Mouse (Mus musculus): ENCODE measurements around the gene Zbtb6. TPM values are rescaled to one million over a fixed set of nuclear protein-coding genes. Genes with fewer than 3 reads are reported as not detected.

Gene Zbtb6
- polyA plus RNA-seq, 1 experiment from 2014 or later: 5.9 TPM

DNA sequence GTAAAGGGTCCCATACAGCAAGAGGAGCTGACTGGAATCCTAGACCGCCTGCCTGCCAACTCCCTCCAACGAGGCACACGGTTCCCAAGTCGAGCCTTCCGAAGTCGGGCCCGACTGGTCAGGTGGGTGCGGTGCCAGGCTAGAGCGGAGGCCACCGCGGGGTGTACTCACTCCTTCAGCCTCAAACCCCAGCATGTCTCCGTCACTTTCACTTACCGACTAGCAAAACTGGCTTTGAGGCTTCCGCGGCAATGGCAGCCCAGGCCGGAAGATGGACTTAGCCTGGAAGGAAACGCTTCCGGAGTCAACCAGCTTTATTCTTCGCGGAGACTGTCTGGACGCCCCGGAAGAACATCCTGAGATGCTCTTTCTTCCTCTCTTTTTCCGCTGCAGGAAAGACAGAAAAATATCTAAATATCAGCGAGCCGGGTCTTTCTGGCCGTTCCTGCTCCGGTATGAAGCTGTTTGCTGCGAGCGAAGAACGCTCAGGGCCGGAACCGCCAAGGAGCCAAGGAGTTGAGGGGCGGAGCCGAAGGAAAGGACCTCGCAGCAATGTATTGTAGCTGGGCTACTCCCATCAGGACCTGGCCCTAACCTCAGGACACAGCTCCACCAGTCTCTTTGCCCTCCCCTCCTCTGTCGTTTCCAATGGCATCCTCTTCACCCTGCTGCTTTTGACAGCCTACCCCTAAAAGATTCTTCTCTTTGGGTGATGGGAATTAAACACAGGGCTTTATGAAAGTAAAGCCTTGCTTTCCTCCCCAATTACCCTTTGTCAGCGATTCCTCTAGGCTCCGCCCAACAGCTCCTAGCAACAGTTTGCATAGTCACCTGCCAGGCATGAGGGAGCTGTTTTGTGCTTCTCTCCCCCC, 12.1 kb downstream of the Zbtb6 start:
- Histone ChIP-seq H3K4me1 (peaks cover 23% of the 10 kb centered on the region), H3K9me3 (replicated peaks) (no peaks in the 10 kb centered on the region), H3K36me3 (peaks cover 34% of the 10 kb centered on the region), H3K27me3 (ENCODE audit: low read depth, poor library complexity, severe bottlenecking) (no peaks in the 10 kb centered on the region), H3K4me3 (peak overlapping the region; percentile 84), H3K27ac (replicated peaks) (peak overlapping the region; percentile 94)
- DNase-seq (ENCODE audit: low spot score): peak; percentile 87
- under 1% methylated on average over 38 of the region's 38 CpGs for WGBS

DNA sequence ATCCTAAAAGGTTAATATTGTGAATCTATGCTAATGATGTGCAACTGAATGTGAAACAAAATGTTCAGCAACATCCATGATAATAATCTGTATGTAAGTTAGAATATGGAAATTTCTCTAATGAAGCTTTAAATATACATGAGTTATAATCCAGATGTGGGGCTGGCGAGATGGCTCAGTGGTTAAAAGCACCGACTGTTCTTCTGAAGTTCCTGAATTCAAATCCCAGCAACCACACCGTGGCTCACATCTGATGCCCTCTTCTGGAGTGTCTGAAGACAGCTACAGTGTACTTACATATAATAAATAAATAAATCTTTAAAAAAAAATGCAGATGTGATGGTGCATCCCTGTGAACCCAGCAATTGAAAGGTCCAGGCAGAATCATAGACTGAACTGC, 19.3 kb downstream of the Zbtb6 start:
- no peak overlapping the region for H3K27ac ChIP-seq (replicated peaks)
- no peaks in the 10 kb centered on the region for H3K27me3 ChIP-seq (ENCODE audit: low read depth, poor library complexity, severe bottlenecking)
- H3K4me3 ChIP-seq: no peak overlapping the region
- peaks cover 33% of the 10 kb centered on the region for H3K36me3 ChIP-seq
- no peak for DNase-seq (ENCODE audit: low spot score)
- peaks cover 14% of the 10 kb centered on the region for H3K4me1 ChIP-seq
- H3K9me3 ChIP-seq (replicated peaks): no peaks in the 10 kb centered on the region
- 69% methylated on average over 3 of the region's 3 CpGs for WGBS

DNA sequence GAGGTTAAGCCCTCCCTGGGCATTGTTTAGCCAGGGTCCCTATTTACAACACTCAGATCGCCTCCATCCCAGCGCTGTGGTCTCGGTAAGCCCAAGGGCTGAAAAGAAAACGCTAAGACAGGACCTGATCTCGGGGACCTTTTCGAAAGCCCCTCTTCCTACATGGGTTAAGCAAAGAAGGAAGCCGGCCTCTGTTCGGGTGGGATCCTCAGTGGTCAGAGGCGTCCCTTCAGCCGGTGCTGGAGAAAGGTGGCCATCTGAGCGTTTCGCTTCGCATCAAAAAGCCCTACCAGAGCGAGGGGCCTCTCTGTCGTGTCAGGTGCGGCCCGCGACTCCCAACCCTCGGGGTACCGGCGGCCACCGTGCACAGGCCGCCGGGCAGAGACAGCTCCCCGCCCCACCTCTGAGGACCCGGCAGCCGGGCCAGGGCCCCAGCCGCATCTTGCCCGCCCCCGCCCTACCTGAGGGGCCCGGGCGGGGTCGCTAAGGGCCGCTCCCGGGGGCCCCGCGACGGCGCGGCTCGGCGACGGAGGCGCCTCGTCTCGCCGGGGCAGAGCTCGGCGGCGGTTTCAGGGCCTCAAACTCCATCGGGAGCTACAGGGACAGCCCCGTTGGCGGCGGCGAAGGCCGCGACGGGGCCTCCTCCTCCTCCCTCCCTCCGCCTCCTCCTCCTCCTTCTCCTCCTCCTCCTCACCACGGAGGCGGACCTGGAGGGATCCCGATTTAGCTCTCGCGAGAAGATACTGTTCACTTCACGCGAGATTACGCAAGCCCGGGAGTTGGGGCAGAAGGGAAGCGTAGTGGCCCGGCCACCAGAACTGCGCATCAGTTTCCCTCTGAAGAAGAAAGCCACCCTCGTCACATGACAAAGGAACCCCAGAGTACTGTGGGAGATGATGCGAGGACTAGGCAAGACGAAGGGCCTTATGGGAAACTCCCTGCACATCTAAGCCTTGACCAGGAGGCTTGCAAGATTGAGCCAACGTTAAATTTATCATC, 20.4 kb downstream of the Zbtb6 start, which contains the start of gene Rc3h2:
Gene Rc3h2, minus strand, starts transcription at position 598 of the 999 bp plus-strand sequence.
- WGBS: under 1% methylated on average over 75 of the region's 75 CpGs

DNA sequence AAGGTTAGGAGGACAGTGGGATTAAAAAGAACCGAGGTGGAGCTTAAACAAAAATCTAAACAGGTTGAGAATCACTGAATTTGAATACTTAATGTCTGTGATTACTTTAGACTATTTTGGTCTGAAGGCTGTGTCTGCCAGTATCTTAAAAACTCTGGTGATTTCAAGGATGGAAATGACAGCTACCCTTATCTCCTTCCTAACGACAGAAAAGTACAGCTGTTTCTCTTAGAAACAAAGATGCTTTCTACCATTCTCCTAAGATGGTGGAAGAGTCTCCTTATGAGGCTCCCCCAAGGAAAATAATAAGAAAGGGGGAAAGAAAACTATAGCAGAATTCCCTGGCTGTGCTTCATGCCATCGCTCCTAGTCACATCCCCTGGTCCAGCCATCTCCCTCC, 21.1 kb downstream of the Zbtb6 start:
- Histone ChIP-seq H3K4me3 (peak overlapping the region; percentile 95), H3K27ac (replicated peaks) (peak overlapping the region; percentile 99), H3K9me3 (replicated peaks) (no peaks in the 10 kb centered on the region), H3K27me3 (ENCODE audit: low read depth, poor library complexity, severe bottlenecking) (no peaks in the 10 kb centered on the region), H3K4me1 (peaks cover 14% of the 10 kb centered on the region), H3K36me3 (peaks cover 29% of the 10 kb centered on the region)
- no peak for DNase-seq (ENCODE audit: low spot score)
- 9% methylated on average over 3 of the region's 3 CpGs for WGBS

More for the DNA sequence above, 20.4 kb downstream of the Zbtb6 start, which contains the start of gene Rc3h2:
- Histone ChIP-seq H3K9me3 (replicated peaks) (no peaks in the 10 kb centered on the region), H3K4me1 (peaks cover 14% of the 10 kb centered on the region), H3K27me3 (ENCODE audit: low read depth, poor library complexity, severe bottlenecking) (no peaks in the 10 kb centered on the region), H3K36me3 (peaks cover 33% of the 10 kb centered on the region), H3K4me3 (peak within 1 kb of the TSS; percentile 95), H3K27ac (replicated peaks) (peak within 1 kb of the TSS; percentile 99)
- DNase-seq (ENCODE audit: low spot score): peak; percentile 96

DNA sequence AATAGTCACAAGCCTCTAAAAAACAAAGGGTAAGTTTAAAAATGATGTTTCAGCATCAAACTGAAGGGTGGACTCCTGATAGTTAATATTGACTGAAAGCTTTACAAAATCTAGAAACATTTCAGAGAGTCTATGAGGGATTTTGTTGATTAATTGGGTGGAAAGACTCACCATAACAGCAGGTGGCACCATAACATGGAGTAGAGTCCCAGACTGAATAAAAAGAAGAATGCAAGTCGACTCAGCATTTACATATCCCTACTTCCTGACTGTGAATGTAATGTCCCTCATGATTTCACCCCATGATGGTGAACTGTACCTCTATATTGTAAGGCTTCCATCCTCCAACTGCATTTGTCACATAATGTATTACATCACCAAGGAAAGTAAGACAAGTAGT, 47.4 kb downstream of the Zbtb6 start:
- peaks cover 84% of the 10 kb centered on the region for H3K36me3 ChIP-seq
- H3K9me3 ChIP-seq (replicated peaks): no peaks in the 10 kb centered on the region
- no peaks in the 10 kb centered on the region for H3K4me1 ChIP-seq
- no peak overlapping the region for H3K27ac ChIP-seq (replicated peaks)
- no peak for DNase-seq (ENCODE audit: low spot score)
- H3K4me3 ChIP-seq: no peak overlapping the region
- 83% methylated on average over 1 of the region's 1 CpGs for WGBS
- no peaks in the 10 kb centered on the region for H3K27me3 ChIP-seq (ENCODE audit: low read depth, poor library complexity, severe bottlenecking)

DNA sequence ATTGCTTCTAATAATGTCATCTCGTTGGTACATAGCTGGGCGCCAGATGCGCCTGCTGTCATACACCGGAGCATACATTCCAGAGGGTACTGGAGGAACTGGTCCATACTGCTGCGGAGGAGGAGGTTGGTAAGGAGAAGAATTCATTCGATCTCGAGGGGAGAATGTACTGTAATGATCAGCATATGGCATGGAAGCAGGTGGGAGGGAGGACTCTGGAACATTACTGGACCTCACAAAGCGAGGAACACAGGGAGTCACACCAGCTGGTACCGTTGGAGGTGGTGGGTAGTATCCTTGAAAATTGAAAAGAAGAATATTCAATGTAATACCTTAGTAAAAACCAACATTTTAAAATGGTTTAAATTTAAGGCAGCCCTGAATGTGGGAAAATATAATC, 60.0 kb downstream of the Zbtb6 start:
- 95% methylated on average over 9 of the region's 9 CpGs for WGBS
- Histone ChIP-seq H3K4me3 (no peak overlapping the region), H3K9me3 (replicated peaks) (no peaks in the 10 kb centered on the region), H3K27ac (replicated peaks) (no peak overlapping the region), H3K27me3 (ENCODE audit: low read depth, poor library complexity, severe bottlenecking) (no peaks in the 10 kb centered on the region), H3K36me3 (peaks cover 82% of the 10 kb centered on the region), H3K4me1 (no peaks in the 10 kb centered on the region)
- DNase-seq (ENCODE audit: low spot score): no peak

DNA sequence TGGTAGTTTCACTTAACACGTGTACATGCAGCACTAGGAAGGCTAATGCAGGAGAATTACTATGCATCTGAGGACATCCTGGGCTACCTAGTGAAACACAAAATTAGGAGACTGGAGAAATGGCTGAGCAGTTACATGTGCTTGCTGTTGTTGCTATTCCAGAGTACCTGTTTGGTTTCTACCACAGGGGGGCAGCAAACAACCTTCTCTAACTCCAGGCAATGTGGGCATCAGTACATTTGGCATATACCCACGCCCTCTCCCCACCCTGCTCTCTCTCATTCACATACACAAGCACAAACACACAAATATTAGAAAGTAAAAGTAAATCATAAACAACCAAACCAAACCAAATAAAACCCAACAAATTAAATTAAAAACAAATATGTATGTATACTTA, 62.8 kb downstream of the Zbtb6 start:
- no peak overlapping the region for H3K27ac ChIP-seq (replicated peaks)
- no peaks in the 10 kb centered on the region for H3K27me3 ChIP-seq (ENCODE audit: low read depth, poor library complexity, severe bottlenecking)
- H3K4me3 ChIP-seq: no peak overlapping the region
- H3K4me1 ChIP-seq: no peaks in the 10 kb centered on the region
- peak; percentile 38 for DNase-seq (ENCODE audit: low spot score)
- H3K9me3 ChIP-seq (replicated peaks): no peaks in the 10 kb centered on the region
- WGBS: 78% methylated on average over 2 of the region's 2 CpGs
- peaks cover 96% of the 10 kb centered on the region for H3K36me3 ChIP-seq

DNA sequence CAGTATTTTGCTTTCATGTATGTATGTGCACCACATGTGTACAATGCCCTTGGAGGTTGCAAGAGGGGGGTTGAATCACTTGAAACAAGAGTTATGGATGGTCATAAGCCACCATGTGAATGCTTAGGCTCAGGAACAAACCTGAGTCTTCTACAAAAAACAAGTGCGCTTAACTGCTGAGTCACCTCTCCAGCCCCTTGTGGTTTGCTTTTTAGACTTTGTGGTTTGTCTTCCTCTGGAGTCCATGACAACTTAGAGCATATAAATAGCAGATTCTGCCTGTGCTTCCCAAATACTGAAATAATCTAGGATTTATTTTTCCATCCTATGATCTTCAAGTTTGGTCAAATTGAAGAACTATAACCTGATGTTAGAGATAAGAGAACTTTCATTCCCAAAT, 67.0 kb downstream of the Zbtb6 start:
- Histone ChIP-seq H3K4me3 (no peak overlapping the region), H3K9me3 (replicated peaks) (no peaks in the 10 kb centered on the region), H3K27ac (replicated peaks) (no peak overlapping the region), H3K27me3 (ENCODE audit: low read depth, poor library complexity, severe bottlenecking) (no peaks in the 10 kb centered on the region), H3K4me1 (no peaks in the 10 kb centered on the region), H3K36me3 (peaks cover 88% of the 10 kb centered on the region)
- 88% methylated on average over 1 of the region's 1 CpGs for WGBS
- DNase-seq (ENCODE audit: low spot score): no peak

Other genes with a start within 250 kb of the Zbtb6 start
- gene Olfr366, start 231.6 kb downstream of the Zbtb6 start, polyA plus RNA-seq (2016; fragmentation: Nextera tagmentation; extraction: Ambion mirVana): not detected in 2 replicates
- gene Olfr368, start 116.7 kb downstream of the Zbtb6 start, polyA plus RNA-seq (2016; fragmentation: Nextera tagmentation; extraction: Ambion mirVana): not detected in 2 replicates
- gene Pdcl, start 83.8 kb downstream of the Zbtb6 start, polyA plus RNA-seq (2016; fragmentation: Nextera tagmentation; extraction: Ambion mirVana): 54.6 and 61.5 TPM in 2 replicates
- 16.1 and 19.7 TPM in 2 replicates for gene Rc3h2, start 20.3 kb downstream of the Zbtb6 start, polyA plus RNA-seq (2016; fragmentation: Nextera tagmentation; extraction: Ambion mirVana)
- gene Zbtb26, start within 50 bp of the Zbtb6 start, polyA plus RNA-seq (2016; fragmentation: Nextera tagmentation; extraction: Ambion mirVana): 9.2 and 11.0 TPM in 2 replicates
- 43.4 and 47.2 TPM in 2 replicates for gene Rabgap1, start 108 bp upstream of the Zbtb6 start, polyA plus RNA-seq (2016; fragmentation: Nextera tagmentation; extraction: Ambion mirVana)
- 1.1 and 1.8 TPM in 2 replicates for gene Gpr21, start 73.2 kb upstream of the Zbtb6 start, polyA plus RNA-seq (2016; fragmentation: Nextera tagmentation; extraction: Ambion mirVana)